Mouse (Mus musculus): ENCODE data around the gene Grpel1.

The Grpel1 gene

GRCm38 (mm10) chr5:36458926-36459325, 5.9 kb upstream of the Grpel1 start:
- in situ Hi-C loops (cut with MboI; ENCODE audit: unreplicated experiment in 2 of 2): no loop called here

GRCm38 (mm10) chr5:36460712-36461111, 4.1 kb upstream of the Grpel1 start:
- in situ Hi-C loops (cut with MboI; ENCODE audit: unreplicated experiment in 2 of 2): loop anchor here (5.0 kb wide), 1 partner anchor 282 kb away; no protein-coding TSS in a partner anchor

- in situ Hi-C loops (cut with MboI; ENCODE audit: unreplicated experiment in 2 of 2): loop anchor here (5.0 kb wide), 1 partner anchor 281 kb away; no protein-coding TSS in a partner anchor
These were observed 3.6 kb upstream of the Grpel1 start for GRCm38 (mm10) chr5:36461231-36461630.

- in situ Hi-C loops (cut with MboI; ENCODE audit: unreplicated experiment in 2 of 2): loop anchor here (5.0 kb wide), 1 partner anchor 279 kb away; no protein-coding TSS in a partner anchor
These were observed 2.0 kb upstream of the Grpel1 start for GRCm38 (mm10) chr5:36462810-36463209.

GRCm38 (mm10) chr5:36463391-36463790, 1.4 kb upstream of the Grpel1 start:
- in situ Hi-C loops (cut with MboI; ENCODE audit: unreplicated experiment in 2 of 2): loop anchor here (5.0 kb wide), 1 partner anchor 279 kb away; no protein-coding TSS in a partner anchor

GRCm38 (mm10) chr5:36465889-36466288, 1.1 kb downstream of the Grpel1 start:
- in situ Hi-C loops (cut with MboI; ENCODE audit: unreplicated experiment in 2 of 2): no loop called here

GRCm38 (mm10) chr5:36471206-36471605, 6.4 kb downstream of the Grpel1 start:
- in situ Hi-C loops (cut with MboI; ENCODE audit: unreplicated experiment in 2 of 2): no loop called here

- in situ Hi-C loops (cut with MboI; ENCODE audit: unreplicated experiment in 2 of 2): no loop called here
These were observed 8.3 kb downstream of the Grpel1 start for GRCm38 (mm10) chr5:36472876-36473655.

- in situ Hi-C loops (cut with MboI; ENCODE audit: unreplicated experiment in 2 of 2): no loop called here
These were observed 9.5 kb downstream of the Grpel1 start for GRCm38 (mm10) chr5:36474283-36474682.

GRCm38 (mm10) chr5:36477486-36477885, 12.7 kb downstream of the Grpel1 start:
- in situ Hi-C loops (cut with MboI; ENCODE audit: unreplicated experiment in 2 of 2): loop anchor here (5.0 kb wide), 2 partner anchors 55 to 105 kb away; no protein-coding TSS in a partner anchor

- in situ Hi-C loops (cut with MboI; ENCODE audit: unreplicated experiment in 2 of 2): loop anchor here (5.0 kb wide), 2 partner anchors 54 to 104 kb away; no protein-coding TSS in a partner anchor
These were observed 14.0 kb downstream of the Grpel1 start for GRCm38 (mm10) chr5:36478540-36479420.

GRCm38 (mm10) chr5:36479735-36480134, 14.9 kb downstream of the Grpel1 start:
- in situ Hi-C loops (cut with MboI; ENCODE audit: unreplicated experiment in 2 of 2): loop anchor here (5.0 kb wide), 2 partner anchors 53 to 103 kb away; no protein-coding TSS in a partner anchor

- in situ Hi-C loops (cut with MboI; ENCODE audit: unreplicated experiment in 2 of 2): loop anchor here in 1 of 2 experiments (5.0 kb wide), 1 partner anchor 102 kb away; no protein-coding TSS in a partner anchor
These were observed 15.6 kb downstream of the Grpel1 start for GRCm38 (mm10) chr5:36480398-36480797.

- in situ Hi-C loops (cut with MboI; ENCODE audit: unreplicated experiment in 2 of 2): loop anchor here in 1 of 2 experiments (5.0 kb wide), 1 partner anchor 101 kb away; no protein-coding TSS in a partner anchor
These were observed 16.3 kb downstream of the Grpel1 start for GRCm38 (mm10) chr5:36481114-36481513.

- in situ Hi-C loops (cut with MboI; ENCODE audit: unreplicated experiment in 2 of 2): loop anchor here in 1 of 2 experiments (5.0 kb wide), 1 partner anchor 99 kb away; no protein-coding TSS in a partner anchor
These were observed 18.7 kb downstream of the Grpel1 start for GRCm38 (mm10) chr5:36483203-36484101.

- in situ Hi-C loops (cut with MboI; ENCODE audit: unreplicated experiment in 2 of 2): loop anchor here in 1 of 2 experiments (5.0 kb wide), 1 partner anchor 98 kb away; no protein-coding TSS in a partner anchor
These were observed 19.6 kb downstream of the Grpel1 start, which contains the start of the genes Tada2b and Ccdc96 for GRCm38 (mm10) chr5:36484171-36484990. TSS of gene Tada2b (minus strand) at chr5:36484285. TSS of gene Ccdc96 (plus strand) at chr5:36484588.

- in situ Hi-C loops (cut with MboI; ENCODE audit: unreplicated experiment in 2 of 2): loop anchor here in 1 of 2 experiments (5.0 kb wide), 1 partner anchor 42 kb away; no protein-coding TSS in a partner anchor
These were observed 20.5 kb downstream of the Grpel1 start for GRCm38 (mm10) chr5:36485306-36485705.

- in situ Hi-C loops (cut with MboI; ENCODE audit: unreplicated experiment in 2 of 2): loop anchor here in 1 of 2 experiments (5.0 kb wide), 1 partner anchor 38 kb away; no protein-coding TSS in a partner anchor
These were observed 24.4 kb downstream of the Grpel1 start for GRCm38 (mm10) chr5:36489225-36489624.

Data from v-Abl transformed pro-B cells (cell line).